Mouse (Mus musculus): ENCODE measurements around the gene Ptprc.

Ptprc gene

DNA sequence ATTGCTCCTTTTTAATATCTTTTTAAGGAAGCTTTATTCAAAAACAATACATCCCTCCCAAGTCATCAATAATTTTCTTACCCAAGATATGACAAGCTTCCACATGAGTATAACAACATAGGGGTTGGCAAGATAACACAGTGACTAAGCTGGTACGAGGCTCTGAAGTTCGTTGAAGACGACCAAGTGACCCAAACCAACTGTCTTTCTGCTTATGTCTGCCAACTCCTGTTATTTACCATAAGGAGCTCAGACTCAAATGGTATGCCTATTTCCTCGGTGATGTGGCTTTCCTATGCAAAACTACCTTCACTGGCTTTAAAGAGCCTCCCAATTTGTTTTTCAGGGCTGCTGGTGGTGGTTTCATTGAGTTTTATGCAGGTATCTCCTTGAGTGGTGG, at the start of gene Ptprc:
Ptprc (minus strand) TSS at position 215 of the 400 bp plus-strand sequence.
- DNase-seq, result no peak

DNA sequence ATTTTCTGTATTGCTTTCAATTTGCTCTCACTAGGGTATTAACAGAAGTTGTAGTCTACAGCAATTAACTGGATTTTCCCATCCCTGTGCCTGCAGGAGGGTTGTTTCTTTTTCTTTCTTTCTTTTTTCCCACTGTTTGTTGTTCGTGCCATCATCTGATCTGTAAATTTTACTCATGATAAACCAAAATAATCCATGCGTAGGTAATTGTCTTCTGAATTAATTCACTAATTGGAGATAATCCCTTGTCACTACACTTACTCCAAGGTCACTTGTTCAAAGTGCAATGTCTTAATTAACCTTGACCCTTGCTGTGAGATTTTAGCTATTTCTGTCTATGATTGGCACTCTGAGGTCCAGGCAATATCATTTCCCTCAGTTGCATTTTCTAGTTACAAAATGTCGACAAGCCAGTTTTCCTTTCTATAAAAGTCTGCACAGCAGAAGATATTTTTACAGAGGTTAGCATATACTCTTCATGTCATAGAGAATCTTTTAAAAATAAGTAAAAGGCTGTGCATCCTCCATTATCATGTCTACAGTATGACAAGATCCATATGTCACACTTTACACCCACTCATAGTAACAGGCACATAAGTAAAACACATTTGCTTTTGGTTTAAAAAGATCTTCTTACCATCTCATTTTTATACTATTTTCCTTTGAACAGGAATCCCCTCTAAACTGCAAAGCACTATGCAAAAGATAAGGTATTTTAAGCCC, 39.4 kb upstream of the Ptprc start:
- DNase-seq, result no peak

DNA sequence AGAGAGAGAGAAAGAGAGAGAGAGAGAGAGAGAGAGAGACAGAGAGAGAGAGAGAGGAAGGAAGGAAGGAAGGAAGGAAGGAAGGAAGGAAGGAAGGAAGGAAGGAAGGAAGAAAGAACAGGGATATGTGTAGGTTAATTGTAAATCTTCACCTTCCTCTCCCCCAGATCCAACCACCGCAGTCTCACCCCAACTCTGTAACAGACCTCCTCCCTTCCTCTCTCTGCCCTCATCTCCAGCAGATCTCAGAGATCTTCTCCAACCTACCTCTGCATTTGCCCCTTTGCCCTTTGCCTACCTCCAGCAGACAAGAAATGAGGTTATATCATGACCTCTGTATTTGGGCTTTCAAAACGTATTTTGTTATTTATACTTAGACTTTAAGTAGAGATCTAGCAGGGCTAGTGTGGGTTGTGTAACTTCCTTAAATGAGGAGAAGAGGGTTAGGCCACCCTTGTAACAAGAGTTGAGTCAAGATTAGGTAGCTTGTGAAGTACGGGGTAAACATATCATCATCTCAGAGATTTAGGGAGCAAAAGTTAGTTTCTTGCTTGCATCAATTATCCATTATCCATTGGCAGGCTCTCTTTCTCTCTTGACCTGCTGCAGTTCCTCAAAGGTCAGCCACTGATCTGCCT, 35.0 kb upstream of the Ptprc start:
- DNase-seq, result no peak

DNA sequence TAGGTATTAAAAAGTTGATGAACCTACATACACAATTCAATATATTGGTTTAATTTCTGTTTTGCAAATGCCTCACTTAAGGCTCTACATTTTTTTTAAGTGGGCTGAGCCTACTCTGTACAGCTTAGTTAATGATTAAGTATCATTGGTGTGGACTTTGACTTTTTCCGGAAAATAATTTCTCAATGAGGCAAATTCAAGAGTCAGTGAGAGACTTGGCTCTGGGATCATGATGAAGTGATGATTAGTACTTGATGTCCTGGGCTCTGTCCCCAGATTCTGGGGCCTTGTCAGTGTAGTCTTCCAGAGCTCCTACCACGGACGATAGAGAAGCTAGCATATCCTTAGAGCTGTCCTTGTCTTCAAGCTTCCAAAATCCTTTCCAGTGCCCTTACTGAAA, 34.2 kb upstream of the Ptprc start:
- DNase-seq, result no peak

DNA sequence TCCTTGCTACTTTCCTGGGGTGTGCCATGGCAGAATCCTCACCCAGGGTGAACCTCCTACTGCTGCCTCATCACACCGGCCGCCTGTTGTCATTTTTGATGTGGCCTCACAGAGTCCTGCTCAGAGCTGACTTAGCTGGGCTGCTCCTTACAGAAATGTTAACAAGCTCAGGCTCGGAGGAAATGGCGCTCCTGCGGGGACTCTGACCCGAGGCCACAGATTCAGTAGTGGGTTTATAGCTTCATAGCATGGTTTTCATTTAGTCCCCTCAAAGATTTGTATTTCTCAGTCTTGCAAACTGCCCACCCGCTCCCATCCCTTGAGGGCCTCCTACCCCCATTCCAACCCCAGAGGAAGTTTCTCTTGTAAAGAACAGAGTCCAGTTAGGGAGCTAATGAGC, 30.5 kb upstream of the Ptprc start:
- no peak for DNase-seq

DNA sequence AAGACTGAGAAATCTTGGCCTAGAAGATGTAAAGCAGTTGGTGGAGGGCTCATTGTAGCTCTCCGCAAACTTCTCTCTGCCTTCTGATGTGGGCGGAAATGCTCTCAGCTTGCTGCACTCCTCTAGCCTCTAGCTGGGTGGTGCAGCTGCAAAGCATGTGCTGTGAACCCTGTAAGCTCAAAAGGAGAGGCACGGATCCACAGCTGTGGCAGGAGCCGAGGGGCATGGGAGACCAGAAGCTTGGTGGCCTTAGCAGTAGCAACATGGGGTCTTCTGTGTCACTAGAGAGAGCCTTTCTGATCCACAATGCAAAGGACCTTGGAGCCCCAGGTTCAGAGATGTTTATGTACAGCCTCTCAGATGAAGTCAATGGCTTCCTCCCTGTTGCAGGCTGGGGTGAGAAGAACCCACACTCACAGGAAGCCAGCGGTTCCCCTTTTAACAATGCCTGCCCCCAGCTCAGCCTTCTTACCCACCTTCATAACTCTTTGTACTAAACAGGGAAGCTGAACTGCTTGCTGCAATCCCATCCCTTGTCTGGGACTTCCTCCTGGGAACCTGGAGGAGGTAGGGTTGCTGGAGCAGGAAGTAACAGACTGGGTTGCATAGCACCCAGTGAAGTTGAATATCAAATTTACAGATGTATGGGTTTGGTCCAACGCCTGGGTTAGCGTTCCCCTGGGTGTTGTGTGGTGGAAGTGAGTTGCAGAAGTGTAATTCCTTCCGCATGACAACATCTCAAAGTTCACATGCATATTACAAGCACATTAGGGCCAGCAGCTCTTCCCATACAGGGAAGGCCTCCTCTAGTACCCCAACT, 16.4 kb upstream of the Ptprc start:
- peak; percentile 97 for DNase-seq

DNA sequence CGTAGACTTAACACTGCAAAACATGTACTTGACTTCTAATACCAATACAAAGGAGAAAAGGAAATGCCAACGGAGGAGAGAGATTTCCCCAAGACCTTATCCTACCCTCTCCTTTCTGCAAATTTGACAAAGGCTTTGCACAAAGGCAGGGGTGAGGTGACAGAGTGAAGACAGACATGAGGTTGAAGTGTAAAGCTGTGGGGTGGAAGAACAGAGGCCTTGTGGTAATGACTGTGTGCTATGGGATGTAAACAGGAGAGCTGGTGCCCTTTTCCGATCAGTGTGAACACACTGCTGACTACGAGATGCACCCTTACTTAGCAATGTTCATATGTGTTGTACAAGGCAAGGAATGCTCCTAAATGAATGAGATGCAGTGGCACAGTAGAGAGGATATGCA, 12.6 kb upstream of the Ptprc start:
- no peak for DNase-seq

DNA sequence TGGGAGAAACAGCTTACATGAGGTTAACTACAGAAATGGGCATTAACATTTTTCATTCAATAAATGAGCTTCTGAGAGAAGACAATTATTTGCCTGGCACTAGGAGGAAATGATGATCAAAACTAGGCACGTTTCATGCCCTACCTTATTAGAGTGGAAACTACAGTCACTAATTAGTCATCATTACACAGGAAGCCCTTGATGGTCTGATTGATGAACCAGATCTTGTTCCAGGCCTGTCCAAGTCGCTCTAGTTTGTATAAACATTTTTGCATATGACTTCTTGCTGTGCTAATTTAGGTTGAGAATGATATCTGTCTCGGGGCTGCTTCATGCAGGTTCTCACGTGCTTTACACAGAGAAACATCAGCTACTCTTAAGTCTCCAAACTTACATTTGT, 10.4 kb upstream of the Ptprc start:
- no peak for DNase-seq

DNA sequence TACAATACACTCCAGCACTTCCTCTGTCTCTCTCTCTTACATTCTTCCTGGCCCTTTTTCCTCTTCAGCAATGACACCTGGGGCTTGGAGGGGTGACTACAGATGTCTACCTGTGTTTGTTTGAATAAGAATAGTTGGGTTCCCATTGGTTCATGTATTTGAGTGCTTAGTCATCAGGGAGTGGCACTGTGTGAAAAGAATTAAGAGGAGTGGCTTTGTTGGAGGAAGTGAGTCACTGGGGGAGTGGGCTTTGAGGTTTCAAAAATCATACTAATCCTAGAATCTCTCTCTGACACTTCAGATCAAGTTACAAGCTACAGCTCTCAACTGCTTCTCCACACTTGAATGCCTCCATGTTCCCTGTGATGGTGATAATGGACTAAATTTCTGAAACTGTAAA, 4.6 kb upstream of the Ptprc start:
- no peak for DNase-seq

DNA sequence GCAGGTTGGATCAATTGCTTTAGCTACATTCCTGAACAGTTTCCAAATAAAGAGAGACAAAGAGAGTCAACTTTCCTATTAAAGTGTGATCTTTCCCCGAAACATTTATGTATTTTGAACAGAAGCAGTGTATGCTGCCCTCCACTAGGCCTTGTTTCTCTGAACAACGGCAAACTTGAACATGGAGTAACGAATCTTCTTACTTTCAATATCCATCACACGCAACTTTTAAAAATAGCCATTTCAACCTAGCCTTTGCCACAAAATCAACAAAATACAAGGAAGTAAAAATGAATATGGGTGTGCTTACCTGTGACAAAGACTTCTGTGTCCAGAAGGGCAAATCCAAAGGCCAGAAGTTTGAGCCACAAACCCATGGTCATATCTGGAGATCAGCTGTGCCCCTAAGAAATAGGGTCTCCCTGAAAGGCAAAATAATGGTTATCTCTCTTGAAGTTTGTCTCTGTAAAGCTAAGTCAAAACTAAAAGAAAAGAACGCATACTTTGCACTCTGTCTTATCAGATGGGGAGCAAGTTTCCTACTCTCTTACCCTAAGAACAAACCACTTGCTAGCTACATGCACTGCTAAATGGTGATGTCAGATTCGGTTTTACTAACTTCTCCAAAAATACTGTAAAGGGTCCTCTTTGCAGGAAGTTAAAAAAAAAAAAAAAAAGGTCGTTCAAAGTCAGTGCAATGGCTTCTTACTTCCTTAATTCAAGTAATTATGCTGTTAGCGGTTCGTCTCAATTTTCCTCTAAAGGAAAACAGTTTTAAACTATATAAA, 609 bp downstream of the Ptprc start:
- DNase-seq, result no peak

DNA sequence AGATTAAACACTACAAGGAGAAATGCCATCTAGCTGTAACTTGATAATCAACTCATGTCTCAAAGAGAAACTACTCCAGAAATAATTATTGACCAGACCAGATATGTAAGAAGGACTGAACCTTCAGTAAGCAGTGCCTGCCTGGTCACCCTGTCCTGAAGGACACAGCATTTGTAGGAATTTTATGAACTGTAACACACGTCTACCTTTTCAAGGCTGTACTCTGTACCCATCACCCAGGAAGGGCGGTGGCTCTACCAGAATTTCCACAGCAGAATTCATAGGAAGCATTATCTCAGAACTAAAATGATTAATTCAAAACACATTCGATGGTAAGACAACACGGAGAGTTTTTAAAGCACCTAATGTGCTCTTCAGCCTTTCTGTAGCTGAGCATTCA, 1.4 kb downstream of the Ptprc start:
- no peak for DNase-seq

DNA sequence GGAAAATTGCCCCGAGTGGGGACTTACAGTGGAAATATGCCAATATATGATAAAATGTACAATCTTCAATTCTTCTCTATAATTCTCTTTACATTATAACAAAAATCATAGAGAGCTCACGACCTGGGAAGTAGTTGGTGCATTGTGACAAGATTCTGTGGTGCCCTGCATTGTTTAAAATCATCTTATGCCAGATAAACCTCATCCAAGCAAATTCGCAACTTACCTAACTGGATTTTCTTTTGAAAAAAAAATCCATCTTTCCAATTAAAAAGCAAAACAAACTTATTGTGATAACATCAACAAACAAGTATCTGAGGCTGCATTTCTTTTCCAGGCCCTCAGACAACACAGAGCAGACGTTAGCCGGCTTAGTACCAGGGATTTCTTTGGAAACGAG, 1.8 kb downstream of the Ptprc start:
- DNase-seq, result no peak

DNA sequence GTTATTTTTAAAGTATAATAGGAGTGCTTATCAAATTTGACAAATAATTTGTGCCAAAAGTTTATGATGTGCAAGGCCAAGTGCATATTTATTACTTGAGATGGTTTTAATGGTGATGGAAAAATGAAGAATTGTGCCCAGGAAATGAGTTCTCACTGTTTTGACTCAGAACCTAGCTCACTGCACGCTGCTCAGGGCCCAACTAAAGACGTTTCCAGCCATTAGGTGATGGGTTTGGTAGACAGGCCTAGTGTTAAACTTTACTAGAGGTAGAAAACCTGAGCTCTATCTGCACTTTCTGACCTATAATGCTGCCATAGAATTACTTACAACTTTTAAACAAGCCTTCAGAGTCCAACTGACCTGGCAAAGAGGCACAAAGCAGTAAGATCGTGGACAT, 3.0 kb downstream of the Ptprc start:
- DNase-seq, result no peak

DNA sequence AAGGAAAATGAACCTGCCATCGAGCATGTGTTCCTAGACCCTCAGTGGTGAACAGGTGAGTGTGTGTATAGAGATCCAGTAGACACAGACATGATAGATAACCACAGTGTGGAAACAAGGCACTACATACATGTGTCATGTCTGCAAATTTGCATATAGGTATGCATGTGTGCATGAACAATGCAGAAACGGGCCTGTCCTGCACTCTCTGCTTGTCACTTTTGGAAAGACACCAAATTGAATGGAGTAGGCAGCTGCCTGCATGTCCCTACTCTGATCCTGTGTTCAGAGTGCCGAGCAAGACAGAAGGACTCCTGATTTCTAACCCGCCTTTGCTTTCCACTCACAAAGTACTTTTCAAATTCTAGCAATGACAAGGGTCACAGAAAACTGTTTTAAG, 3.4 kb downstream of the Ptprc start:
- no peak for DNase-seq

DNA sequence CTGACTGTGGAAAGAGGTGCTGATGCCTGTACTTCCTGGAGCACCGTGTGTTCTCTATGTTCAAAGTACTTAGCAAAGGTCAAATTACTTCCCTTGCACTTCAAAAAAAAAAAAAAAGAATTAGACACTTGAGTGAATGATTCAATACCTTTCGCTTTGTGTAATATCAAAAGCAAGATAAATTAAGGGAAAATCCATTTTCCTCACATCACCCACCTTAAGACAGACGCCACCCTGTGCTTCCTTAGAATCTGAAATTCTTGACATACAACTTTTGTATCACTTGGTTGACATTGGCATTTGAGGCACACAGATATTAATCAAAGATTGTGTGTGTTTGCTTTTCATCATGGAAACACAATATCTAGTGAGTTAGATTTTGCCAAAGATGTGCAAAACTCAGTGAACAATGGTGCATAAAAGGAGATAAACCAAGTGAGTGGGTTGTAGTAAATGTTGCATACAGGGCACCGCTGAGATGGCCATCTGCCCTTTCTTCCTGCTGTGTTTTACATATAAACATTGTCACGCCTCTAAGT, 9.2 kb downstream of the Ptprc start:
- no peak for DNase-seq

DNA sequence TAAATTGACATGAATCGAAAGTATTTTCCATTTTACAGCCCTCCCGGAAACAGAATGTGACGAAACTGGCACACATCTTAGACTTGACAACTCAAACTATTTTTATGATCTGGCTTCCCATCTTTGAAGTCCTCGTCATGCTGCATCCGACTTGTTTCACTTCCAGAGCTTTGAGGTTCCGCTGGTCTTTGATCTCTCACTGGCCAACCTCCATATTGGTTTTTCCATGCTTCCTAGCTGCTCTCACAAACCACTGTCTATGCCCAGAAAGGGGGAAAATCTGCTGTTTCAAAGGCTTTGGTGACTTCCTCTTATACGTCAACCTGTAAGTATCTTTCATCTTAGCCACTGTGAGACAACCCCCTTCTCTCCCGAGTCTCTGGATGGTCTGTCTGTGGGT, 12.9 kb downstream of the Ptprc start:
- DNase-seq, result no peak

DNA sequence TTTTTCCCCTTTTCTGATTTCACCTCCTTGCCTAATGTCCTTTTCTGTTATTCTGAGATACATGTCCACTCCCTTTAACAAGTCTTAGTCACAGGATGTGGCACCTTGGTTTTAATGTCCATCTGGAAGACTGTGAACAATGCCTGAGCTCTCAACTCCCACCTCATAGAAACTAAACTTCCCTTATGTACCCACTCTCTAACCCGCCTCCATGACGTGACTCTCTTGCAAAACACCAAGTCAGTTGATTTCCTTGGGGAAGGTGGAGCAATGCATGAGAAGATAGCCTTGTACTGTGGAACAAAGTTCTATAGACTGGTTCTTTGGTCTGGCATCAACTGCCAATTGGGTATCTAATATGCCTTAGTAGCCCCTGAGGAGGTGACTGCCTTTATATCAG, 16.6 kb downstream of the Ptprc start:
- peak; percentile 92 for DNase-seq

DNA sequence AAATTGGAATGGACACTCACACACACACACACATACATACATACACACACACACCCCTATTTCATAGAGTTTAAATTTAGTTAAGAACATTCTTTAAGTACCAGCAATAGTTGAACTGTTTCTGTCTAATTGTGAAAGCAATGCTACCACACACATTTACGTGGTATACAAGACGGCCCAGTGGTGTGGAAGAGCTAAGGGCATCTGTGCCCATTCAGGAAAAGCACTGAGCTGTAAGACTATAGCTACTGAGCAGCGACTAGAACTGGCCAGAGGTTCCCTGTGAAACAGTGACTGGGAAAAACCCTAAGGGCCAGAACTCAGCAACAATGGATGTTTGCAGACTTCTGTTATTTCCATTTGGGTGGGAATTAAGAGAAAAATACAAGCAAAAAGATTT, 17.3 kb downstream of the Ptprc start:
- no peak for DNase-seq

DNA sequence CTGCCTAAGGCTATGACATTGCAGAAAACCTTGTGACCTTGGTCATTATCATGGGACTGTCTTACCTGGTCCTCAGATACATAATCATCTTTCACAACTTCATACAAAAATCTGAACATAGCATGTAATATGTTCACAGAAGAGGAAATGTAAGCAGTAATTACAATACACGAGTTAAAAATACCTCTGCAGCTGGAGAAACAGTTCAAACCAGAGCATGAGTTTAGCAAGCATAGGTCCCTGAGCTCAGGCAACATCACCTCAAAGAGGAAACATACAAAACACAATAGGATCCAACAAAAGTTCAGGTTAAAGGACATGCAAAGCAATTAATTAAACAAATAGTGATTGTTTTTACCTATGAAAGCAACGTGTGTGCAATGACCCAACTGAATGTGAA, 17.8 kb downstream of the Ptprc start:
- DNase-seq, result no peak

DNA sequence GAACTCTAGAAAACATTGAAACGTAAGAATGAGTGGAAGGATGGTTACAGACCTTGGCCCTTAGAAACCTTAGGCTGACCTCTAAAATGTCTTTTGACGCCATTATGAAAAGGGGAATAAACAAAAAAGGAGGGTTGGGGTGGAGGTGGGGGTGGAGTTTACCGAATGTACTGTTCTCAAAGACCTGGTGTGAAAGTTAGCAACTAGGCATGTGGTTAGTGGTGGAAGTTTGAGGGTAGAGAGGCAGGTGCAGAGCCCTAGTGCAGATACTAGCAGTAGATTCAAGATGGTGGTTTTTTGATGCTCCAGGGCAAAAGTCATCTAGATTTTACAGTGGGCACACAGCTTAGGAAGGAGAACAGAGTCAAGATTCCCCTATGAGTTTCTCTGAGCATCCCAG, 18.5 kb downstream of the Ptprc start:
- no peak for DNase-seq

DNA sequence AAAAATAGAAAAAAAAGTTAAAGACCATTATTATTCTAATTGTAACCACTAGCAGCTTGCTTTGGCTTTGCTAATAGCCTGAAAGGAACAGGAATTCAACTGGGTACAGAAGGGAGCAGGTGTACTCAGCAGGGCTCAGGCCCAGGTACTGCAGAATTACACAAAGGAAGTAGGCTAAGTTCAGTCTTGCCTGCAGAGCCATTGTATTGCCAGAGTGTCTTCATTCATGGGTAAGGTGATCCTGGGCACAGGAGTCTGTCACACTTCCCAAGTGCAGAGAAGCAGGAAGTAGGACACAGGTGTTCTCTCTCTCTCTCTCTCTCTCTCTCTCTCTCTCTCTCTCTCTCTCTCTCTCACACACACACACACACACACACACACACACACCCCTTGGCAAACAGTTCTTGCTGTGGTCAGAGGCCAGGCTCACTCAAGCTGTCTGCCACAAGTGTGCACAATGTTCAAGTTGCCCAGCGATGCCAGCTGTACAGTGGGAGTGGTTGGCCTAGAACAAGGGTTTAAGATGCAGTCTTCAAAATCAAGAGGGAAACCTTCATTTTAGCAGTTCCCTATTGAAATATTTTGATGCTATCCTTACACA, 21.2 kb downstream of the Ptprc start:
- DNase-seq, result no peak

DNA sequence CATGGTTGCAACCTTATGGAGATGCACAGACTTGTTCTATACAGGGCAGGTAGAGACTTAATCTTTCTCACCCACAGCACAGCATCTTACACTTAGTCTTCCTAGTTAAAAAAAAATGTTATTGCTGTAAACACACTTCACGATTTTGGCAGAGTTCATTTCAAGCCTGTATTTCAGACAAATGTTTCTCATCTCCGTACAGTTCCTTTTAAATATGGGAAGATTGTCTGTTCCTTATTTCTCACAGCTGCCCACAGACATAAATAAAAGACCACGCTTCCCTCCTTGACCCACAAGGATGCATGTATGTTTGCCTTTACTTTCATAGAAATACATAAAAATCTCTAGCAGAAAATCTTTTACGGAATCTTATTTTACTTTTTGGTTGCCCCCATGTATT, 22.4 kb downstream of the Ptprc start:
- no peak for DNase-seq

DNA sequence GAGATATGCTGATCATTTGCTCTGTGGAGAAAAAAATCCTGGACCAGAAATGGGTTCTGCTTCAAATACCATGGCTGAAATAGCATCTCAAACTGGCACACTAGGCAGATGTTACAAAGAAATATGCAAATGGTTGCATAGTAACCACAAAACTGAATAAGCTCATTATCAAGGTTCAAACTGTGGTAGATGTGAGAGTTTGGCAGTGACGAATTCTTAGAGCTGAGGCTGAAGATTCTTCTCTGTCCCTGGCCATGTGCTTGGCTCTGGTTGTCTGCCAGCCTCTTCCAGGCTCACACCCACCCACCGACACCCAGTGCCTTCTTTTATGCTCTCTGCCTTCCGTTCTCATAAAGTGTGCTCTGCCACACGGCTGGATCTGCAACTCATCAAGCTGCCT, 26.7 kb downstream of the Ptprc start:
- no peak for DNase-seq
